Mouse (Mus musculus): Measurements from ENCODE around the gene Ptrh1. TPM values are rescaled to one million over a fixed set of nuclear protein-coding genes. Genes with fewer than 3 reads are reported as not detected.

Gene Ptrh1
- polyA plus RNA-seq, 1 experiment from 2014 or later = 4.1 TPM

DNA sequence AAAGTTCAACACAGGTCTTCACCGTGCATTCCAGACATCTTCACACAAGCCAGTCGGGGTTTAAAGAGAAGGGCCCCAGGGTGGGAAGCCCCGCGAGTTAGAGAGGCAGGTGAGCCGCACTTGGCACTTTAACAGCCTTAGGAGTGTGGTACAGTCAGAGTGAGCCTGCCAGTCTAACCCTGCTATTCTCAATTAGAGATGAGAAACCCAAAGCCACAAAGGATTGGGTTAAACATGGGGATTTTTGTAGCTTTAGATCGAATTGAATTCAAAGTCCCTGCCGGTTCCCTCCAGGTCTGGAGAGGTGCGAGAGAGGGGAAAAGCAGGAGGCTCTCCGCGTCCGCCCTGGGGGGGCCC lies 34.7 kb upstream of the Ptrh1 start, which contains the start of gene 6330409D20Rik:
Gene 6330409D20Rik, minus strand, starts transcription at position 101 of the 357 bp plus-strand sequence.
- peaks cover 15% of the 10 kb centered on the region for H3K36me3 ChIP-seq
- peak within 1 kb of the TSS; percentile 88 for H3K27ac ChIP-seq
- H3K9me3 ChIP-seq = no peaks in the 10 kb centered on the region
- peak within 1 kb of the TSS; percentile 75 for H3K4me3 ChIP-seq (replicated peaks)
- H3K9ac ChIP-seq (replicated peaks) = peak within 1 kb of the TSS; percentile 87
- WGBS = 8% methylated on average over 11 of the region's 11 CpGs
- H3K27me3 ChIP-seq = peaks cover 4% of the 10 kb centered on the region; the same call in 1 of the 2 replicates
- ATAC-seq = peak; percentile 6; the same call in 1 of the 2 replicates
- H3K4me2 ChIP-seq (replicated peaks) = peak within 1 kb of the TSS; percentile 84
- H3K4me1 ChIP-seq (replicated peaks) = peaks cover 44% of the 10 kb centered on the region

DNA sequence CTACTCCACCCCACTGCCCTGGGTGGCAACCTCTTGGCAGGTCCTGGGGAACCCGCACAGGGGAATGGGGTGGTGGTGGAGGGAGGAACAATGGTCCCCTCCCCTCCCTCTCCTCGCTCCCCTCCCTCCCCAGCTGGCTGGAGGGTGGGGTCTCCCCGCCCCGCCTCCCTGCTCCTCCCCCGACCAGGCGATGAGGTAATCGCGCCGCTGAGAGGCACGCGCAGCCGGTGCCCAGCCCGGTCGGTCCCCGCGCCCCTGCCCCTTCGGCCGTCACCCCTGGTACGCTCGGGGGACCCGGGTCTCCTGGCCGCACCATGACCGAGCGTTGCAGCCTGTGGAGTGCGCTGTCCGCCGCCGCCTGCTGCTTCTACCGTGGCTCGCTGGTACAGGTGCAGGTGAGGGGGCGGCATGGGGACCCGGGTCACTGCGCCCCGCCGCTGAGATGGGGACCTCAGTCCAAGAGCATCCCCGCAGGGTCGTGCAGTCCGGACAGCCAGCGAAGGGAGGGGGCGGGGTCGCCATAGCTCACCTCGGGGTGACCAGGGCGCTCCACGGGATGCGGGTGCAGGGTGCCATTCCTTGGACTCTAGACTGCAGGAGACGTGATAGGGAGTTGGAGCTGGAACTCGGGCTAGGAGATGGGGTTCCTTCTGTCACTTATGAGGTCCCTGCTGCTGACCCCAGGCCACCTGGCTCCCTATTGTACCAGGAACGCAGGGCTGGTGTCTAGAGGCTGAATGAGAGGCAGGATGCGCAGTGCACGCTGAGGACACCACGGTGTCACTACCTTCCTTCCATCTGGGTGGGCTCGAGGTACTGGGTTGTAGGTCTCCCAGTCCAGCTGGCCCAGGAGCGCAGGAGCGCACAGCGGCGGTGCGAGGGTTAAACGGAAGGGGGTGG lies 34.1 kb upstream of the Ptrh1 start:
- Histone ChIP-seq H3K27ac (peak overlapping the region; percentile 88), H3K36me3 (peaks cover 21% of the 10 kb centered on the region), H3K4me1 (replicated peaks) (peaks cover 44% of the 10 kb centered on the region), H3K9ac (replicated peaks) (peak overlapping the region; percentile 87), H3K27me3 (peaks cover 4% of the 10 kb centered on the region; the same call in 1 of the 2 replicates), H3K4me3 (replicated peaks) (peak overlapping the region; percentile 75), H3K4me2 (replicated peaks) (peak overlapping the region; percentile 84), H3K9me3 (no peaks in the 10 kb centered on the region)
- ATAC-seq = peak; percentile 56
- 2% methylated on average over 51 of the region's 58 CpGs for WGBS

DNA sequence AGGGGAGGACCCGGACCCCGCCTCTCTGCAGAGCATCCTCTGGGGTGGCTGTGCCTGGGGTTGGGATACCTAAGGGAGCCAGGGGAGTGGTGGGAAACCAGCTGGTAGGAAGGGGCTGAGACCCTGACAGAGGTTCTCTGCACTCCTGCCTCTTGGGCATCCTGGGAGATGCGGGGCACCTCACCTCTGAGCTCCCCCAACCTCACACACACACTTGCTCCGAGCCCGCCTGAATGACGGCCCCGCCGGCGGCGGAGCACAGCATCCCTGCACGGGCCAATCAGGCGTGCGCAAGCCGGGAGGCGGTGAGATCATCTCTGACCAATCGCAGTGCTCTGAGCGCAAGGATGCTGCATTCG lies 33.4 kb upstream of the Ptrh1 start:
- H3K9ac ChIP-seq (replicated peaks) = peak overlapping the region; percentile 87
- peak; percentile 94 for ATAC-seq
- peak overlapping the region; percentile 75 for H3K4me3 ChIP-seq (replicated peaks)
- H3K27me3 ChIP-seq = peaks cover 4% of the 10 kb centered on the region; the same call in 1 of the 2 replicates
- peaks cover 28% of the 10 kb centered on the region for H3K36me3 ChIP-seq
- 1% methylated on average over 12 of the region's 18 CpGs for WGBS
- no peaks in the 10 kb centered on the region for H3K9me3 ChIP-seq
- H3K27ac ChIP-seq = peak overlapping the region; percentile 88
- peak overlapping the region; percentile 84 for H3K4me2 ChIP-seq (replicated peaks)
- peaks cover 44% of the 10 kb centered on the region for H3K4me1 ChIP-seq (replicated peaks)

DNA sequence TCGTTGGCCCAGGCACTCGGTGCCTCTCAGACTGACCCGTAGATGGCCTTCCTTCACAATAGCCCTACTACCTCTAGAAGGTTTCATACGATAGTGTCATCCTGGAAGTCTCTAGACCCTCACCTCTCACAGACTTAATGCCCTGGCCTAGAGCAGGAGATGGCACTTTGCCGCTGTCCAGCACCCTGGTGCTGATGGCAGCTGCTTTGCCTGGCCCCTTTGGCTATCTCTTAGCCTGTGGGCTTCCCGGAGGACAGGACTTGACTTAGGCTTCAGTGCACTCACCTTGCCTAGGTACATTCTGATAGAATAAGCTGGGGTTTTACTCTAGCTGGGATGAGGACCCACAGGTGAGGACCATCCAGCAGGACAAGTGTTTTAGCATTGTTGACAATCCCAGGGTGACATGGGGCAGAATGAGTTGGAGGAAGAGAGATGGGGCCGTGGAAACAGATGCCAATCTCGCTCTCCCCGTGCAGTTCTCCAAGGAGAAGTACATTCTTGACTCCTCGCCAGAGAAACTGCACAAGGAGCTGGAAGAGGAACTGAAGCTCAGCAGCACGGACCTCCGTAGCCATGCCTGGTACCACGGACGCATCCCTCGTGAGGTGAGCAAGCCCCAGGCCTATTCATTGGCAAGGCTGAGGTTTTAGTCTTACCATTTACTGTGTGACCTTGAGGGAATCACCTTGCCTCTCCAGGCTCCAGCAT lies 31.2 kb upstream of the Ptrh1 start:
- peaks cover 47% of the 10 kb centered on the region for H3K36me3 ChIP-seq
- no peak for ATAC-seq
- WGBS = 82% methylated on average over 15 of the region's 15 CpGs
- no peak overlapping the region for H3K4me3 ChIP-seq (replicated peaks)
- H3K27ac ChIP-seq = no peak overlapping the region
- H3K4me1 ChIP-seq (replicated peaks) = peaks cover 40% of the 10 kb centered on the region
- H3K9ac ChIP-seq (replicated peaks) = peak overlapping the region; percentile 32; the same call in 1 of the 2 replicates
- peaks cover 4% of the 10 kb centered on the region; the same call in 1 of the 2 replicates for H3K27me3 ChIP-seq
- no peaks in the 10 kb centered on the region for H3K9me3 ChIP-seq
- no peak overlapping the region for H3K4me2 ChIP-seq (replicated peaks)

DNA sequence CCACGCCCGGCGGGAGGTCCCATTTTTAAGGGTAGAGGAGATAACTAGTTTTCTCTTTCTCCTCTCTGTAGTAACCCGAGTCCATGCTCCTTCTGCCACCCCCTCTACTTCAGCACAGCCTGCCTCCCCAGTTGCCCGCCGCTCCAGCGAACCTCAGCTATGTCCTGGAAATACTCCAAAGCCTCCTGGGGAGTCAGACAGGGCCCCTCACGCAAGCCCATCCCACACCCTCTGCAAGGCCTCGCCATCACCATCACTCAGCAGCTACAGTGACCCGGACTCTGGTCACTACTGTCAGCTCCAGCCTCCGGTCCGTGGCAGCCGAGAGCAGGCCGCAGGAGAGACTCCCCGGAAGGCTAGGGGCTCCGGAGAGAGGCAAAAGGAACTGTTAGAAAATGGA lies 26.5 kb upstream of the Ptrh1 start:
- Histone ChIP-seq H3K27ac (no peak overlapping the region), H3K4me2 (replicated peaks) (no peak overlapping the region), H3K9ac (replicated peaks) (no peak overlapping the region), H3K4me3 (replicated peaks) (no peak overlapping the region), H3K4me1 (replicated peaks) (peaks cover 35% of the 10 kb centered on the region), H3K36me3 (peaks cover 72% of the 10 kb centered on the region), H3K9me3 (no peaks in the 10 kb centered on the region), H3K27me3 (no peaks in the 10 kb centered on the region)
- 92% methylated on average over 16 of the region's 16 CpGs for WGBS
- ATAC-seq = no peak

DNA sequence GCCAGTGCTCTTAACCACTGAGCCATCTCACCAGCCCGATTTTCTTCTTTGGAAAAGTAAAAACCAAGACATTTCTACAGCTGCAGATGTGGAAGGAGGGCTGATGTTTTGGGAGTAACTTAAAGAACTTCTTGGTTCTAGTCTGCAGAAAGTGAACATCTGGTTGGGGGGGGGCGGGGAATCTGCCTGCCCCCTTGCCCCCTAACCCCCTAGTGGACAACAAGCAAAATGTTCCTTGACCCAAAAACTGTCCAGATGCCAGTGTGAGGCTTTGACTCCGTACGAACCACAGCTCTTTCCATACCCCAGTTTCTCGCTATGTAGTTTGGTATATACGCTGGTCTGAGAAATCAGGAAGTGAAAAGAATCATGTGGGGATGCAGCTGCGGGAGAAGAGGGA lies 25.4 kb upstream of the Ptrh1 start:
- no peak overlapping the region for H3K4me3 ChIP-seq (replicated peaks)

DNA sequence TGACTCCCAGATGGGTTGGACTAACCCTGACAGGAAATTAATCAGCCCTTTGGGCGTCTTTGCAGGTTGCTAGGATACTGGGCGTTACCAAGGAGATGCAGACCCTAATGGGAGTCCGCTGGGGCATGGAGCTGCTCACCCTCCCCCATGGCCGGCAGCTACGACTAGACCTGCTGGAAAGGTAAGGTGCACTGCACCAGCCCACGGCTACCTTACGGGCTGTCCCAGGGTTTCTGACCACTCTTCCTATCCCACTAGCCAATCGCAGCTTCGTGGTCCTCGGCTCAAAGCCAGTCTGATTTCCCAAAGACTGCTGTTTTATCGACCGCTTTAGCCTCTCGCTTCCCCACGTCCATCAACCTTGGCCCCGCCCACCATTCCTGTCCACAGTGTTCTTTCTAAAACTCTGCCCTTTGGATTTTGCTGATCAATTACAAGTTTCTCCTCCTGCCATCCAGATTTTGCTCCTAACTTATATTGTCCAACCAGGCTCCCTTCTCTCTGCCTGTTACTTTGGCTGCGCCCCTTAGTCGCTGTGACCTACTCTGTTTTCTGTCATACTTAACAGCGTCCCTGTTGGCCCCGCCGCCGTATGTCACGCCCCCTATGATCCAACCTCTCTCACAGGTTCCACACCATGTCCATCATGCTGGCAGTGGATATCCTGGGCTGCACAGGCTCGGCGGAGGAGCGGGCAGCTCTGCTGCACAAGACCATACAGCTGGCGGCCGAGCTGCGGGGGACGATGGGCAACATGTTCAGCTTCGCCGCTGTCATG lies 24.5 kb upstream of the Ptrh1 start:
- peaks cover 65% of the 10 kb centered on the region for H3K36me3 ChIP-seq
- H3K27ac ChIP-seq = peak overlapping the region; percentile 81
- peaks cover 28% of the 10 kb centered on the region for H3K4me1 ChIP-seq (replicated peaks)
- H3K27me3 ChIP-seq = no peaks in the 10 kb centered on the region
- peak overlapping the region; percentile 30 for H3K4me3 ChIP-seq (replicated peaks)
- 7% methylated on average over 31 of the region's 31 CpGs for WGBS
- H3K9me3 ChIP-seq = no peaks in the 10 kb centered on the region
- ATAC-seq = peak; percentile 88
- H3K9ac ChIP-seq (replicated peaks) = peak overlapping the region; percentile 53
- H3K4me2 ChIP-seq (replicated peaks) = peak overlapping the region; percentile 52

More for the DNA sequence above, 25.4 kb upstream of the Ptrh1 start:
- peak overlapping the region; percentile 81; the same call in 1 of the 2 replicates for H3K27ac ChIP-seq
- no peaks in the 10 kb centered on the region for H3K9me3 ChIP-seq
- no peaks in the 10 kb centered on the region for H3K27me3 ChIP-seq
- H3K9ac ChIP-seq (replicated peaks) = no peak overlapping the region
- H3K36me3 ChIP-seq = peaks cover 74% of the 10 kb centered on the region
- H3K4me1 ChIP-seq (replicated peaks) = peaks cover 28% of the 10 kb centered on the region
- ATAC-seq = no peak
- WGBS = 77% methylated on average over 7 of the region's 7 CpGs
- H3K4me2 ChIP-seq (replicated peaks) = no peak overlapping the region; the same call in 1 of the 2 replicates

DNA sequence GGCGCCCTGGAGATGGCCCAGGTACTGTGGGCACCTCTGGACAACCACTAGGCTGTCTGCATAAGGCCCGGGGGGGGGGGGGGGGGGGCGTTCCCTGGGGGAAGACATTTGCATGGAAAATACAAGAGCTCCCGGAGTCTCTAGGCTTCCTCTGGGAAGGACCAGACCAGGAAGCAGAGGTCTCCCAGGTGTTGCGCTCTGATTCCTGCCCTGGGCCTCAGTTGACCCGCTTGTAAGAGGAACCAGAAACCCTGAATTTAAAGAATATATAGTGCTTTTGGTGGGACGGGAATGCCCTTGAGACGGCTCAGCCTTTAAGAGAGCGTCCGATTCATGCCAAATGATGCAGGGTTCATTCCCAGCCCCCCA lies 23.9 kb upstream of the Ptrh1 start:
- Histone ChIP-seq H3K9ac (replicated peaks) (peak overlapping the region; percentile 53), H3K27ac (peak overlapping the region; percentile 81), H3K27me3 (no peaks in the 10 kb centered on the region), H3K4me2 (replicated peaks) (peak overlapping the region; percentile 52), H3K9me3 (no peaks in the 10 kb centered on the region), H3K4me3 (replicated peaks) (peak overlapping the region; percentile 30), H3K4me1 (replicated peaks) (peaks cover 29% of the 10 kb centered on the region), H3K36me3 (peaks cover 59% of the 10 kb centered on the region)
- 27% methylated on average over 8 of the region's 10 CpGs for WGBS
- ATAC-seq = no peak

DNA sequence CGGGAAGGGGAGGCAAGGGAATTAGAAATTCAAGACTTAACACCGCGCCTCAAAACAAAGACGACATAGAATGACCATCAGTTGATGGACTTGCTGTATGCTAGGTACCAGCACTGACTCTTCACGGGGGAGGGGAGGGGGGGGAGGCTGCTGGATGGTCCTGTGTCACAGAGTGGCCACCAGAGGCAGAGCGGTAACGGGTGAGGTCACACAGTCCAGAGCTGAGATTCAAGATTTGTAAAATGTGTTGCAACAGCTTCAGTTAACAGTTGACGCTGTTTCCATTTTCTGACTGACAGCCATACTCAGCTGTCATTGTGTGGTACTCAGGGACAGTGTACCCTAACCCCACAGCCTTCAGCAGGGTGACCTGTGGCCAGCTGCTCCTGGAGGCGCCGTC lies 23.4 kb upstream of the Ptrh1 start:
- H3K4me2 ChIP-seq (replicated peaks) = peak overlapping the region; percentile 52
- H3K9ac ChIP-seq (replicated peaks) = peak overlapping the region; percentile 53; the same call in 1 of the 2 replicates
- H3K27me3 ChIP-seq = no peaks in the 10 kb centered on the region
- WGBS = 58% methylated on average over 10 of the region's 10 CpGs
- no peak for ATAC-seq
- H3K4me3 ChIP-seq (replicated peaks) = peak overlapping the region; percentile 30
- peak overlapping the region; percentile 81; the same call in 1 of the 2 replicates for H3K27ac ChIP-seq
- H3K4me1 ChIP-seq (replicated peaks) = peaks cover 31% of the 10 kb centered on the region
- H3K36me3 ChIP-seq = peaks cover 54% of the 10 kb centered on the region
- no peaks in the 10 kb centered on the region for H3K9me3 ChIP-seq

DNA sequence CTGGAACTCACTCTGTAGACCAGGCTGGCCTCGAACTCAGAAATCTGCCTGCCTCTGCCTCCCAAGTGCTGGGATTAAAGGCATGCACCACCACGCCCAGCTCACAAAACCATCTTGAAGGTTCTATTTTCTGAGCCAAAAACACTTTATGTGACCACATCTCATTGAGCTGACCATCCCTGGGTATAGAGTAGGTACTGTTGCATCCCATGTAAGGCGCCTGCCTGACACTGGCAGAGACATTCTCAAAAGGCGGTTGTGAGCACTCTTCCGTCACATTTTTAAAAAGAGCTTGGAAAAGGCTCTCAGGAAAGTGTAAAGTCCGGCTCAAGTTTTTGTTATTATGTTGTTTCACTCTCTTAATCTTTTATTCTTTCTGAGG lies 18.9 kb upstream of the Ptrh1 start:
- ATAC-seq = peak; percentile 48; the same call in 1 of the 2 replicates
- 28% methylated on average over 6 of the region's 6 CpGs for WGBS

DNA sequence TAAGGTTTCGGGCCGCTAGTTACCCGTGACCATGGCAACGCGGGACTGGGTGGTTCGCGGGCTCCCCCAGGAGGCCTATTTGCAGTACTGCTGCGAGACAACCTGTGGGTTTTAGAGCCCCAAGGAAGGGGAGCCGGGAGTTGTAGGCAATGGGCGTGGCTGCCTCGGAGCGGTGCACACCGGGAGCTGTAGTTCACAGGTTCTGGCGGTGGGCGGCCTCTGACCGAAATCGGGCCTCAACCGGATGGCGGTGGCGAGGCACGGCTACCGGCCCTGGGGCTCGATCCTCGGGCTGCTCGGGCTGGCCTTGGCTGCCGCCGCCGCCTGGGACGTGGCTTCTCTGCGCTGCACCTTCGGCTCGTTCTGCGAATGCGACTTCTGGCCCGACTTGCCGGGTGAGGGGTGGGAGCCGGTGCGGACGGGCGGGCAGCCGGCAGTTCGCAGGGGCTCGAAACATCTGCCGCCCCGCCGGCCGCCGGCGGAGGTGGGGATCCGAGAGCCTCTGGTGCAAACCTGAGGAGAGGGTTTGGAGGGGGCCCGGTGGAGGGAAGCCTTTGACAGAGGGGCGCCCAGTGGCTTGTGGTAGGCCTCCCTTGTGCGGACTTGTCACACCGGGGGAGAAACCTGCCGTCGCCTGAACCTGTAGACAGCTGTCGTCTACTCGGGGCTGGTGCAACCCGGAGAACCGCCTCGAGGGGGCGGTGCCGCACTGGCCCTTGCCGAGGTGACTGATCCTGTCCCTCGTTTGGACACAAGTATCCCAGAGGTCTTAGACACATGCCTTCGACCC lies 18.3 kb upstream of the Ptrh1 start, which contains the start of gene Tor2a:
Gene Tor2a, plus strand, starts transcription at position 179 of the 790 bp plus-strand sequence.
- ATAC-seq = peak; percentile 93

More for the DNA sequence above, 18.9 kb upstream of the Ptrh1 start:
- Histone ChIP-seq H3K4me3 (replicated peaks) (peak overlapping the region; percentile 72; the same call in 1 of the 2 replicates), H3K27ac (no peak overlapping the region), H3K36me3 (peaks cover 50% of the 10 kb centered on the region), H3K9ac (replicated peaks) (no peak overlapping the region), H3K4me1 (replicated peaks) (peaks cover 33% of the 10 kb centered on the region), H3K27me3 (no peaks in the 10 kb centered on the region), H3K4me2 (replicated peaks) (peak overlapping the region; percentile 50), H3K9me3 (no peaks in the 10 kb centered on the region)

More for the DNA sequence above, 18.3 kb upstream of the Ptrh1 start, which contains the start of gene Tor2a:
- Histone ChIP-seq H3K4me1 (replicated peaks) (peaks cover 27% of the 10 kb centered on the region), H3K9me3 (no peaks in the 10 kb centered on the region), H3K27ac (peak within 1 kb of the TSS; percentile 90), H3K9ac (replicated peaks) (peak within 1 kb of the TSS; percentile 90), H3K36me3 (peaks cover 56% of the 10 kb centered on the region), H3K27me3 (no peaks in the 10 kb centered on the region), H3K4me2 (replicated peaks) (peak within 1 kb of the TSS; percentile 50), H3K4me3 (replicated peaks) (peak within 1 kb of the TSS; percentile 72)
- WGBS = under 1% methylated on average over 66 of the region's 66 CpGs
